Mouse (Mus musculus) brain, adult 10 weeks (tissue): ENCODE data around the gene Hsfy2. TPM values are rescaled to one million over a fixed set of nuclear protein-coding genes. Genes with fewer than 3 reads are reported as not detected.

ENCODE experiments used
- polyA plus RNA-seq: library from polyadenylated mRNA; stranded (reverse); fragments of 350-450 nt; fragmentation: Illumina TruSeq; extraction: RNeasy Lipid Tissue Mini Kit (QIAGEN cat#74804); gene quantifications from one replicate; pipeline ENCODE4 v1.2.3, GENCODE M21; 2015; ENCODE audit warnings: low read depth, low replicate concordance

Gene Hsfy2
- not detected for polyA plus RNA-seq

GRCm38 (mm10) chr1:56637335-56637734 lies at the start of gene Hsfy2:
Gene Hsfy2, minus strand, starts transcription at chr1:56637435.

